ENCODE assay signal across 13 mouse cellular contexts in the genomic region with DNA sequence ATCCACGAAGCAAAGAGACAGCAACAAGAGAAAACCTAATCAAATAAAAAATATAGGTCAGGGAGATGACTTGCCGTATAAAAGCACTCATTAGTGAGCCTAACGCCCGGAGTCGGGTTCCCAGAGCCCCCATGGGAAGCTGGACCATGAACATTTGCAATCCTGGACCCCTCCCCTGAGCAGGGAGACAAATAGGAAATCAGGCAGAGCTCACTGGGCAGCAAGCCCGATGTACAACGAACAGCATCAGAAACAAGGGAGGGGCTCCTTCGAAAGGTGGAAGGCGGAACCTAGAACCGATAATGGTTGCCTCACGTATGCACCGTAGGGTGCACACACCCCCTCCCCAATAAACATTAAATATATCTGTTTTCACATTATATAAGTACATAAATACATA. TPM values are rescaled to one million over a fixed set of nuclear protein-coding genes. Genes with fewer than 3 reads are reported as not detected.
DNase-seq lines count a peak whose midpoint lies in the region; ATAC-seq and TF ChIP-seq lines count a peak whose summit lies in the region.
"Had no signal": no experiment of that assay in that cellular context is flagged by ENCODE, and none has a peak within 500 bp of the region (broad histone marks: within the 10 kb centered on the region; RNA-seq: fewer than 3 reads in every experiment).

No protein-coding gene starts in this region.

- no peaks in the 10 kb centered on the region for H3K27me3 ChIP-seq in heart, embryonic 15.5 days
- no peaks in the 10 kb centered on the region for H3K27me3 ChIP-seq in thymus, adult 2 months (ENCODE audit: control insufficient read depth, insufficient read depth, low read length)
- no peaks in the 10 kb centered on the region for H3K27me3 ChIP-seq in limb, embryonic 15.5 days
- no peaks in the 10 kb centered on the region for H3K27me3 ChIP-seq in small intestine, adult 2 months (ENCODE audit: control insufficient read depth, insufficient read depth, low read length)
- no peaks in the 10 kb centered on the region for H3K27me3 ChIP-seq in forebrain, embryonic 11.5 days (ENCODE audit: control insufficient read depth, insufficient read depth, low read length)
- H3K27me3 ChIP-seq: hindbrain, embryonic 12.5 days; neural tube, embryonic 12.5 days; stomach, embryonic 15.5 days had no signal

- no peaks in the 10 kb centered on the region for H3K9me3 ChIP-seq in heart, embryonic 15.5 days (replicated peaks)
- no peaks in the 10 kb centered on the region for H3K9me3 ChIP-seq in limb, embryonic 15.5 days
- no peaks in the 10 kb centered on the region for H3K9me3 ChIP-seq in forebrain, embryonic 11.5 days (ENCODE audit: control insufficient read depth, low read length)
- H3K9me3 ChIP-seq: hindbrain, embryonic 12.5 days; neural tube, embryonic 12.5 days; stomach, embryonic 15.5 days had no signal

- no peaks in the 10 kb centered on the region for H3K36me3 ChIP-seq in heart, embryonic 15.5 days
- H3K36me3 ChIP-seq in thymus, adult 2 months (ENCODE audit: control insufficient read depth, insufficient read depth, low read length), result no peaks in the 10 kb centered on the region
- no peaks in the 10 kb centered on the region for H3K36me3 ChIP-seq in limb, embryonic 15.5 days
- no peaks in the 10 kb centered on the region for H3K36me3 ChIP-seq in small intestine, adult 2 months (ENCODE audit: control insufficient read depth, insufficient read depth, low read length)
- no peaks in the 10 kb centered on the region for H3K36me3 ChIP-seq in forebrain, embryonic 11.5 days (ENCODE audit: control insufficient read depth, insufficient read depth, low read length)
- H3K36me3 ChIP-seq: hindbrain, embryonic 12.5 days; neural tube, embryonic 12.5 days; stomach, embryonic 15.5 days had no signal

- peak overlapping the region; percentile 39 for H3K4me2 ChIP-seq in heart, embryonic 15.5 days
- peak overlapping the region; percentile 41 for H3K4me2 ChIP-seq in limb, embryonic 15.5 days
- H3K4me2 ChIP-seq in forebrain, embryonic 11.5 days (ENCODE audit: low read depth, low read length, severe bottlenecking), result no peak overlapping the region
- H3K4me2 ChIP-seq: stomach, embryonic 15.5 days had no signal

- H3K9ac ChIP-seq in heart, embryonic 15.5 days, result no peak overlapping the region
- H3K9ac ChIP-seq in limb, embryonic 15.5 days, result no peak overlapping the region
- H3K9ac ChIP-seq in forebrain, embryonic 11.5 days (ENCODE audit: low read length), result no peak overlapping the region
- H3K9ac ChIP-seq: hindbrain, embryonic 12.5 days; neural tube, embryonic 12.5 days; stomach, embryonic 15.5 days had no signal

- peaks cover 11% of the 10 kb centered on the region for H3K4me1 ChIP-seq in heart, embryonic 15.5 days (replicated peaks)
- H3K4me1 ChIP-seq in thymus, adult 2 months (replicated peaks; ENCODE audit: control insufficient read depth, insufficient read depth, low read length), result peaks cover 27% of the 10 kb centered on the region
- peaks cover 20% of the 10 kb centered on the region for H3K4me1 ChIP-seq in limb, embryonic 15.5 days
- no peaks in the 10 kb centered on the region for H3K4me1 ChIP-seq in small intestine, adult 2 months (ENCODE audit: control insufficient read depth, insufficient read depth, insufficient read length, low read length)
- H3K4me1 ChIP-seq in forebrain, embryonic 11.5 days (replicated peaks; ENCODE audit: control insufficient read depth, insufficient read depth, low read length), result no peaks in the 10 kb centered on the region
- H3K4me1 ChIP-seq: stomach, embryonic 15.5 days had no signal

- no peak for DNase-seq in heart, adult 18-20 months
- DNase-seq in thymus, adult 2 months, result no peak
- DNase-seq in thymus, postnatal 25 days, result no peak
- DNase-seq in embryo, embryonic 11 days, result no peak
- no peak for DNase-seq in forebrain, embryonic 11.5 days (ENCODE audit: low spot score)
- DNase-seq: cerebellum, postnatal 14 days; right cerebral cortex, postnatal 14 days had no signal

- no peak for TF ChIP-seq POLR2A in thymus, adult 2 months (IDR thresholded peaks at IDR 0.05; ENCODE audit: control insufficient read depth, extremely low read depth, insufficient read depth, low read length, poor library complexity)
- no peak for TF ChIP-seq POLR2A in small intestine, adult 2 months (IDR thresholded peaks at IDR 0.05; ENCODE audit: low read depth, low read length)

- WGBS in heart, embryonic 15.5 days, result 69% methylated on average over 12 of the region's 12 CpGs
- WGBS in thymus, adult 2 months, result 25% methylated on average over 12 of the region's 12 CpGs
- WGBS in limb, embryonic 15.5 days, result 44% methylated on average over 12 of the region's 12 CpGs
- WGBS in small intestine, adult 2 months, result 69% methylated on average over 12 of the region's 12 CpGs
- 85% methylated on average over 12 of the region's 12 CpGs for WGBS in forebrain, embryonic 11.5 days

- H3K4me3 ChIP-seq in heart, embryonic 15.5 days, result no peak overlapping the region
- no peak overlapping the region for H3K4me3 ChIP-seq in thymus, adult 2 months (ENCODE audit: control insufficient read depth, insufficient read depth, low read length)
- no peak overlapping the region for H3K4me3 ChIP-seq in limb, embryonic 15.5 days
- no peak overlapping the region for H3K4me3 ChIP-seq in small intestine, adult 2 months (ENCODE audit: low read depth, low read length)
- no peak overlapping the region for H3K4me3 ChIP-seq in forebrain, embryonic 11.5 days (ENCODE audit: low read depth, low read length)
- H3K4me3 ChIP-seq: hindbrain, embryonic 12.5 days; neural tube, embryonic 12.5 days; stomach, embryonic 15.5 days had no signal

- no peak overlapping the region for H3K27ac ChIP-seq in heart, embryonic 15.5 days
- H3K27ac ChIP-seq in thymus, adult 2 months (ENCODE audit: control insufficient read depth, insufficient read depth, low read length), result peak overlapping the region; percentile 42
- H3K27ac ChIP-seq in limb, embryonic 15.5 days, result no peak overlapping the region
- H3K27ac ChIP-seq in small intestine, adult 2 months (ENCODE audit: insufficient read depth, low read depth, low read length), result peak overlapping the region; percentile 53
- H3K27ac ChIP-seq in forebrain, embryonic 11.5 days (ENCODE audit: low read depth, low read length), result no peak overlapping the region
- H3K27ac ChIP-seq: hindbrain, embryonic 12.5 days; neural tube, embryonic 12.5 days; stomach, embryonic 15.5 days had no signal

- no peak for ATAC-seq in heart, embryonic 15.5 days (replicated peaks; ENCODE audit: insufficient number of reproducible peaks, insufficient read depth, low FRiP score, low read depth)
- no peak for ATAC-seq in limb, embryonic 15.5 days (ENCODE audit: insufficient number of reproducible peaks, low FRiP score, low TSS enrichment, low read depth)
- ATAC-seq in forebrain, embryonic 11.5 days (replicated peaks; ENCODE audit: low FRiP score), result no peak

- TF ChIP-seq CTCF in thymus, adult 2 months (IDR thresholded peaks at IDR 0.05; ENCODE audit: borderline replicate concordance, control insufficient read depth, extremely low read depth, insufficient read depth, low read length, poor library complexity), result no peak
- TF ChIP-seq CTCF in small intestine, adult 2 months (IDR thresholded peaks at IDR 0.05; ENCODE audit: extremely low read depth, insufficient read length, insufficient replicate concordance, low read depth, low read length), result no peak

RNA-seq across cellular contexts. Expression of a gene that starts 39.5 kb away (rescaled TPM):
- 2.3 and 2.4 TPM in 2 replicates for polyA plus RNA-seq in heart, embryonic 15.5 days (2015; fragmentation: Nextera tagmentation; extraction: Ambion mirVana)
- 10 to 100 TPM; 18.4 to 22.6 TPM for total RNA-seq in heart, adult 18-20 months (2021)
- 0.15 and 0.46 TPM in 2 replicates for polyA plus RNA-seq in thymus, adult 2 months (2012; rRNA removed)
- polyA plus RNA-seq in limb, embryonic 15.5 days (2015; fragmentation: Nextera tagmentation; extraction: Ambion mirVana), result 3.6 and 3.8 TPM in 2 replicates
- polyA plus RNA-seq in small intestine, adult 2 months (2012; rRNA removed), result 0.32 and 0.60 TPM in 2 replicates
- 4.5 and 5.7 TPM in 2 replicates for polyA plus RNA-seq in forebrain, embryonic 11.5 days (2014; fragmentation: Nextera tagmentation; extraction: Ambion mirVana)

Comparison
In these comparisons a context has a peak if more than half of its experiments do, and no peak if none do; other contexts are left out.
1. H3K27ac ChIP-seq: peak in thymus, adult 2 months (single experiment) and small intestine, adult 2 months (single experiment); none in heart, embryonic 15.5 days (single experiment), limb, embryonic 15.5 days (single experiment) and forebrain, embryonic 11.5 days (single experiment).